Mouse (Mus musculus) kidney, postnatal 36 days (tissue): Measurements from ENCODE around the gene Rpgrip1.
A peak's percentile ranks its signal among the peaks of the same experiment; 100 is the strongest.

Source experiments
- DNase-seq, 2 experiments: peaks; one replicate each; pipeline ENCODE4 v3.0.0; 2021 to 2022; ENCODE audit warnings: mixed read lengths in 2 of 2

Gene Rpgrip1

GRCm38 (mm10) chr14:52118823-52119608, 8.5 kb downstream of the Rpgrip1 start:
- DNase-seq: peak; percentile 55 to 81

DNA sequence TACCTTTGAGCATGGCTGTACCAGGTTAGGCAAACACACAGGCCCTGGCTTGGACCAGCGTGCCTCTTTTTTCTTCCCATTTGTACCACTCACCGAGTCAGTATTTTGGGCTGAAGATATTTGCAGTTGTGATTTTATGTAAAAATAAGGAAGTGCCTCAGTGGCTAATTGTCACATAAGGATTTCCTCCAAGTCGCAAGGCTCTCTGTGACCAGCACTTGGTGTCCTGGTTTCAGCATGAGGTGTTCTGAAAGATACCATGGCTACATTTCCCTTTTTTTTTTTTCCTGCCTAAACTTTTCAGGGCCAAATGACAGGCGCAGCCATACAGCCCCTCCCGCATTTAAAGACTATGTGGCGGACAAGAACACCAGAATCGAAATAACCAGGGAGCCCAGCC, 9.7 kb downstream of the Rpgrip1 start:
- no peak for DNase-seq

GRCm38 (mm10) chr14:52123918-52124317, 13.4 kb downstream of the Rpgrip1 start:
- DNase-seq: peak; percentile 74 to 88

- no peak for DNase-seq
Observed at GRCm38 (mm10) chr14:52124636-52125035, 14.1 kb downstream of the Rpgrip1 start.

DNA sequence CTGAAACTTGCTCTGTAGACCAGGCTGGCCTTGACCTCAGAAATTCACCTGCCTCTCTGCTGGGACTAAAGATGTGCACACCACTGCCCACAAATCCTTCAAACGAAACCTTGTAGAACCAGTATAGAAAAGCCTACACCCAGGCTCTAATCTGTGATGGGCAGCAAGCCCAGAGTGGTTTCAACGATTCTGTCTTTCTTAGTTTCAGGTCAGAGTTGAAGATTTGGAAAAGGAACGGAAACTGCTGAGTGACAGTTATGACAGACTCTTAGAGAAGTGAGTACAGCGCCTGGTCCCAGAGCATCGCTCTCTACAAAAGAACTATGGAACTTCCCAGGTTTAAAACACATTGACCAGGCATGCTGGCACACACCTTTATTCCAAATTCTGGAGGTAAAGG, 23.1 kb downstream of the Rpgrip1 start:
- DNase-seq: no peak

GRCm38 (mm10) chr14:52140577-52141444, 30.3 kb downstream of the Rpgrip1 start:
- no peak for DNase-seq

DNA sequence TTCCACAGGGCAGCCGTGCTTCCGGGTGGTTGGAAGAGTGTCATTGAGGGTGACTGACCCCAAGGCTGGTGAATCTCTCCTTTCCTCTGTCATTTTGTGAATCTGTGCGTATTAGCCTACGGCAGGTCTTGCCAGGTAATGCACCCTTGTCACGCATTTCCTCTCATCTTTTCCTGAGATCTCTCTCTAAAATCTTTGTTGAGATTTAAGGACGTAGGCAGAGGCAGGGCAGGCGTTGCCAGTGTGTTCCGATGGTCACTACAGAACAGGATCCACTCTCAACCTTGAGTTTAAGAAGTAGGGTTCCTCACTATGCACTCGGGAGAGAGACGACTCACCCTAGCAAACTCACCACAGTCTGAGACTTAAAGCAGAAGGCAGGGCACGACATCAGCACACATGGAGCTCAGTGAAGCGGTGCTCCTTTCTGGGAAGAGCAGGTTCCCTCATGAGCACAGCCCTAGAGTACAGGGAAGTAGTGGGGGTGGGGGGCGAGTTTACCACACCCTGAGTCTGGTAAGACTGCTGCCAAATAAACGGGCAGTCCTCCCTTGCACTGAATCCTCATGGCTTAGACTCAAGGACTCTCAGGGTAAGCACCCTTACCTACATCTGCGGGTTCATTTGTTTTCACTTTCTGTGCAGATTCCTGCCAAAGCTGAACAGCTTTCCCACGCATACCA, 31.1 kb downstream of the Rpgrip1 start:
- no peak for DNase-seq

- DNase-seq: no peak
Observed at GRCm38 (mm10) chr14:52144165-52144564, 33.7 kb downstream of the Rpgrip1 start.

- DNase-seq: peak in 1 of 2 experiments; percentile 55
Observed at GRCm38 (mm10) chr14:52146540-52146939, 36.0 kb downstream of the Rpgrip1 start.

- DNase-seq: no peak
Observed at GRCm38 (mm10) chr14:52149888-52150287, 39.4 kb downstream of the Rpgrip1 start.

DNA sequence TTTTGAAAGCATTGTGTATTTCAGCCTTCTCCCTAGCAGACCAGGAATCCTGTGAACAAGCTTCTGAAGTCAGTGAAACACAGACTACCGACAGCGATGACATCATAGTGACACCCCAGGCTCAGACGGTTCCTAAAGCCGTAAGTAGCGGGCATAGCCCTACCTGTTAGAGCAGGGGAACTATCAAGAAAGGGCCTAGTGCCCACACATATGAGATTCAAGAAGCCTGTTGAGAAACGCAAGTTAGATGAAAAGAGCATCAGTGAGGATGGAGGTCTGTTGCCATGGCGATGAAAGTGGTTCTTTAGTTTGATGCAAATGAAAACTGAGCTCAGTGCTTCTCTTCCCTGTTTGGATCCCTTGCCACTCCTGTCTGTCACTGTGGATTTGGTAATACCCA, 41.7 kb downstream of the Rpgrip1 start:
- DNase-seq: no peak

GRCm38 (mm10) chr14:52152613-52153012, 42.1 kb downstream of the Rpgrip1 start:
- DNase-seq: no peak

DNA sequence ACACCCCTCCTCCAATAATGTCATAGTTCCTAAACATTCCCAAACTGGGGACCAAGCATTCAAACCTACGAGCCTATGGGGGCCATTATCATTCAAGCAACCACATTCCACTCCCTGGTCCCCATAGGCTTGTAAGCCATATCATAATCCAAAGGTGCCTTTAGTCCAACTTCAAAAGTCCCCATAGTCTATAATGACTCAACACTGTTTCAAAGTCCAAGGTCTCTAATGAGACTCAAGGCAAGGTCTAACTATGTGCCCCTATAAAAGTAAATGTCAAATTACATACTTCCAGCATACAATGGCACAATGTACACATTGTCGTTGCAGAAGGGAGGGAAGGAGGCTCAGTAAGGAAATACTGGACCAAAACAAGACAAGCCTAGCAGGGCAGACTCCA, 44.5 kb downstream of the Rpgrip1 start:
- no peak for DNase-seq

GRCm38 (mm10) chr14:52160911-52161310, 50.4 kb downstream of the Rpgrip1 start:
- DNase-seq: no peak

DNA sequence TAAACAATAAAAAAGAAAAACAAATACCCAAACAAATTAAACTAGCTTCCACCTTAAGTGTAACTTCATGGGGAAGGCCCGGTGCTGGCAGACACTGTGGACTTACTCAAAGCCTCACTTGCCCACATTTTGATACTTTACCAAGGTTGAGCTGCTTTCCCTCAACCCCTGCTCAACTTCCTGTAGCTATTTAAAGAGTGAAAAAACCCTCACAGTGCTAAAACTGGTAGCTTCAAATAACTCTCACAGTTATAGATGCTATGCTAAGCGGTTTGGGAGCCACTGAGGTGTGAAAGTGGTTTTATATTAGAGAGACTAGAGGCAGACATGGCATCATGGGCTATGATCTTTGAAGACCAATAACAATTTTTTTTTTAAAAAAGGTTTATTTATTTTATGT, 56.1 kb downstream of the Rpgrip1 start:
- no peak for DNase-seq

- no peak for DNase-seq
Observed at GRCm38 (mm10) chr14:52188788-52189187, 78.3 kb downstream of the Rpgrip1 start.

DNA sequence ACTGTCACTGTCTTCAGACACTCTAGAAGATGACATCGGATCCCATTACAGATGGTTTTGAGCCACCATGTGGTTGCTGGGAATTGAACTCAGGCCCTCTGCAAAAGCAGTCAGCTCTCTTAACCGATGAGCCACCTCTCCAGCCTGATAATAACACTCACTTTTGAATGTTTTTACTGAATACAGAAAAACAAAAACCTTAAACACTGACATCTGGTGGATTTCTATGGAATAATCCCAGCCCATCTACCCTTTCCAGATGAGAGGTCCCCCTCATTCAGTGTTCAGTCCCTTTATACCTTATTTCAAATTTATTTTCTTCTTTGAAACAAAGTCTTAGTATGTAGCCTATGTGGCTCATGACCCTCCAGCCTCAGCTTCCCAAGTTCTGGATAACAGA, 79.0 kb downstream of the Rpgrip1 start:
- no peak for DNase-seq

DNA sequence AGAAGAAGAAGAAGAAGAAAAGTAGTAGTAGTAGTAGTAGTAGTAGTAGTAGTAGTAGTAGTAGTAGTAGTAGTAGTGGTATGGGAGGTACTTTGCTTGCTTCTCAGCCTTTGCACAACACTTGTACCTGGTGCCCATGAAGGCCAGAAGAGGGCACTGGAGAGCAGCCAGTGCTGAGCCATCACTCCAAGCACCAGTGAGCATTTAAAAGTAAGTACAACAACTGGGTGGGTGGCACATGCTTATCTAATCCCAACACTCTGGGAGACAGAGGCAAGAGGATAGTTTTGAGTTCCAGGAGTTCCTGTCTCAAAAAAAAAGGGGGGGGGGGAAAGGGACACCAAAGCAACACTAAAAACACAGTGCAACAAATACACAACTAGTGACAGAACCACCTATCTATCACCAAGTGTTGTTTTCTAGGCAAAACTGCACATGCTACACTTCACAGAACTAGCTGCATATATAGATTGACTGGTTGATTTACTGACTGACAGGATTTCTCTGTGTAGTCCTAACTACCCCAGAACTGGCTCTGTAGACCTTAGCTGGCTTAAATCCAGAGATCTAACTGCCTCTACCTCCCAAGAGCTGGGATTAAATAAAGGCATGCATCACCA, 80.3 kb downstream of the Rpgrip1 start:
- DNase-seq: peak; percentile 33 to 72

DNA sequence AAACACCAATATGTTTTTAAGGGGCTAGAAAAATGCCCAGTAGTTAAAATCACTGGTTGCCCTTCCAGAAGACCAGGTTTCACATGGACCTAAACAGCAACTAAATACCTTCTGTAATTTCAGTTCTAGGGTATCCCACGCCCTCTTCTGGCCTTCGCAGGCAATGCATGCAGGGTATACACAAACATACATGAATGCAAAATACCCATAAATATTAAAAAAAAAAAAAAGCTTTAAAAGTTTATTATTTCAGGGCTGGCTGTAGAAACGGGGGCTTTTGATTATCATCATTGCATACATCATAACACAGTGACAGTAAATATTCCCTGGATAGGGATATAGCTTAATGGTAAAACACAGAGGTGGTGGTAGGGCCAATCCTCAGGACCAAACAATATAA, 85.2 kb downstream of the Rpgrip1 start:
- DNase-seq: peak; percentile 43 to 74

GRCm38 (mm10) chr14:52196230-52197155, 86.0 kb downstream of the Rpgrip1 start:
- peak in 1 of 2 experiments; percentile 6 for DNase-seq

- DNase-seq: peak; percentile 81 to 88
Observed at GRCm38 (mm10) chr14:52197156-52197878, 86.8 kb downstream of the Rpgrip1 start, which contains the start of gene Supt16. Gene Supt16 (minus strand): TSS chr14:52197416.
